Mouse (Mus musculus) E14TG2a.4 (cell line): ENCODE measurements around the gene Apba1.

Source experiments
- H3K27me3 ChIP-seq: 2 replicates; pipeline ENCODE4 v1.6.1; 2014; ENCODE audit warnings: low read length, control low read depth; ENCODE audit not compliant: insufficient read depth
- H3K36me3 ChIP-seq: 2 replicates; pipeline ENCODE4 v1.6.1; 2014; ENCODE audit warnings: low read length, control low read depth; ENCODE audit not compliant: insufficient read depth
- H3K4me1 ChIP-seq: replicated peaks from 2 replicates; pipeline ENCODE4 v1.6.1; 2014; ENCODE audit warnings: low read depth, low read length, control low read depth
- H3K4me3 ChIP-seq: replicated peaks from 2 replicates; pipeline ENCODE4 v1.5.1; 2014; ENCODE audit warnings: mild to moderate bottlenecking, low read length
- H3K9me3 ChIP-seq: 2 replicates; pipeline ENCODE4 v1.6.1; 2014; ENCODE audit warnings: low read length, control low read depth
- CTCF ChIP-seq: conservative IDR thresholded peaks from 2 replicates; pipeline ENCODE4 v1.5.1; 2014; ENCODE audit warnings: low read length
- NANOG ChIP-seq: IDR thresholded peaks from 2 replicates; pipeline ENCODE4 v1.6.1; 2014; ENCODE audit warnings: borderline replicate concordance, low read length, mixed read lengths
- POU5F1 ChIP-seq: IDR thresholded peaks from 2 replicates; pipeline ENCODE4 v1.6.1; 2014; ENCODE audit warnings: low read length, borderline replicate concordance

Apba1 gene

DNA sequence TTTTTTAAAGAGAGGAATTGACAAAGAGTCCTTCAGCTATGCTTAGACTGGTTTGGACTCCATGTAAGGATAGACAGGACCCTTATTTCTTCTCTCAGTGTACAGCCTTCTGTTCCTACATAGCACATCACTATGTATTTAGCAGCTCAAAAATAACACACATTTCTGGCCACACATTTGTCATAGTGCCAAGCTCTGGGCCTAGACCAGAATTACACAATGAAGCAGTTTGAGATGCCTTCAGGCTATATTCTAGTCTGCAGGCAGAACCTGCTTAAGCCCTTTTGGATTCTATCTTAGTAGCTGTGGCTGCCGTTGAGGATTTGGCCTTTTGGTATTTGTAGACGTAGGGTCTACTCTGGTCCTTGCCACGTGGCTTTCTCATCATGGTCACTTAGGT lies 35.8 kb downstream of the Apba1 start:
- TF ChIP-seq POU5F1 = no peak
- no peak for TF ChIP-seq NANOG
- TF ChIP-seq CTCF = no peak
- Histone ChIP-seq H3K9me3 (no peaks in the 10 kb centered on the region), H3K27me3 (no peaks in the 10 kb centered on the region; the same call in 1 of the 2 replicates), H3K36me3 (no peaks in the 10 kb centered on the region), H3K4me3 (no peak overlapping the region), H3K4me1 (no peaks in the 10 kb centered on the region)

DNA sequence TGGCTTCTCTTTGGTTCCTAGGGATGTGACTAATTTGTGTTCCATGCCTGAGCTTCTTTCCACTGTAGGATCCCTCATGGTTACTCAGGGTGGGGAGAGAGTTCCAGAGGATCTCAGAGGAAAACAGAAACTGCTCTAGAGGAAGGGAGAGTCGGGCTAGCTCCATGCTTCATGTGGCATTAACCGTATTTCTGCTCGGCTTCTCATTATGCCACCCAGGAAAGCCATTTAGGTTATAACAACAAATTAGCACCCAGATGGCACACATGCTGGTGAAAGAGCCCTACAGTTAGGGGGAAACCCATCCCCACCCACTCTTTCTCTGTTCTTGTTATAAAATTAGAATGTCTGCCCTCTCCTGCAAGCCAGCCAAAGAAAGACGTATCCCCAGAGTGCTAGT lies 36.5 kb downstream of the Apba1 start:
- TF ChIP-seq POU5F1 (no peak), NANOG (no peak), CTCF (no peak)
- Histone ChIP-seq H3K27me3 (no peaks in the 10 kb centered on the region; the same call in 1 of the 2 replicates), H3K4me3 (no peak overlapping the region), H3K9me3 (no peaks in the 10 kb centered on the region), H3K4me1 (no peaks in the 10 kb centered on the region), H3K36me3 (no peaks in the 10 kb centered on the region)

DNA sequence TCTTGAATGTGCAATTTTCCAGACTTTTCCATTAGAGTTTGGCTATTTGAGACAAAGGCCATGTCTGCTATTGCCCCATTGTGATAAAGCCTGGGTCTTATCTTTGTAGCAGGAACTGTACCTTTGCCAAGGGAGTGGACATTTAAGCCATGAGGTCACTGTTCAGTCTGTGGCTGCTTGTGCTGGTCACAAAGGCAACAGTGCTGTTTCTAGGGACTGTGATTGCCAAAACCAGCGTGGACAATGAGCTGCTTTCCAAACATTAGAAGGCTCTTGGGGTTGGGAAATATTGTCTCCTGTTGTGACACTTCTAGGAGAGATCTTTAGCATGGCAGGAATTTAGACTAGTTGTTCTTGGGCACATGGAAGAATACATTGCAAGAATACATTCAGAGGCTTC lies 42.5 kb downstream of the Apba1 start:
- Histone ChIP-seq H3K9me3 (no peaks in the 10 kb centered on the region), H3K27me3 (no peaks in the 10 kb centered on the region; the same call in 1 of the 2 replicates), H3K4me1 (no peaks in the 10 kb centered on the region), H3K4me3 (no peak overlapping the region), H3K36me3 (no peaks in the 10 kb centered on the region)
- TF ChIP-seq NANOG = no peak
- no peak for TF ChIP-seq POU5F1
- no peak for TF ChIP-seq CTCF

DNA sequence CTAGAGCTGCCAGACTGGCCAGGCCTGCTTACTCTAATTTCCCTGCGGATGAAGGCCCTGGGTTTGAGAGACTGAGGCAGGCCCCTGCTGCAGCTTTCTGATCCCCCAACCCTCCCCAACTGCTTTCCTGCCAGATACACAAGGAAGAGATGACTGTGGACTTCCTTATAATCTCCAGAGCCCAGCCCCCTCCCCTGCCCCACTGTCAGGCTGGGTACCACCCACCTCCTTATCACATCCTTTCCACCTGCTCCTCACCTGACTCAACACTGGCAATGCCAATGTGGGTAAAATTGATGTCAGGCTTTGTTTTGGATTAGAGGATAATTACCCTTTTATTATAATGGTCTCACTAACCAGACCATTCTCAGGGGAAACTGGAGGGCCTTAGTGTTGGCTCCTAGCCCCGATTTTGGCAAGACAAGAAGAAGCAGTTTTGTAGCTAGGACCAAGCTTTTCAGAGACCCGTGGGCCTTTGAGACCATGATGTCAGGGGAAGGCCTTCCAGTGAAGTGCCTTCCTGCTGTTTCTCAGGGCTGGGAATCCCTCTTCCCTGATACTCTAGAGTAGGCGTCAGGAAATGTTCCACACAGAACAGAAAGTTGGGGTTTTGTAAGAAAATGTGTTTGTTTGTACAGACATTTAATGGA lies 44.7 kb downstream of the Apba1 start:
- Histone ChIP-seq H3K4me1 (no peaks in the 10 kb centered on the region), H3K9me3 (no peaks in the 10 kb centered on the region), H3K27me3 (no peaks in the 10 kb centered on the region), H3K36me3 (no peaks in the 10 kb centered on the region), H3K4me3 (no peak overlapping the region)
- no peak for TF ChIP-seq POU5F1
- TF ChIP-seq CTCF = no peak
- TF ChIP-seq NANOG = no peak

DNA sequence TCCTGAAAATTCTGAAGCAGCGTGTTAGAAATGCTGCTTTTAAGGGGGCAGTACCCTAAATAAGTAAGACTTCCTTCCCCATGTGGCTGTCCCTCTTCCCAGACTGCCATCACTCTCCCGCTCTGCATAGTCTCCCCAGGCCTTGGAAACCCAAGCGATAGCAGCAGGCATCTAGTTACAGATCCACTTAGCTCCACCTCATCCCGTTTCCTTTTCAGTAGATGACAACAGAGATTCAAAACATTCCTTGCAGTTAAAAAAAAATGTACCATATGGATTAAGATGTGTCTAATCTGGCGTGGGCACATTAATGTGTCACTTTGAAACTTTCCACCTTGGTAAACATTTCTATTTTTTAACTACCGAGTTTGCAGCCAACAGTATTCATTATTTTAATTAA lies 48.1 kb downstream of the Apba1 start:
- H3K4me3 ChIP-seq = no peak overlapping the region
- TF ChIP-seq CTCF = no peak
- no peak for TF ChIP-seq NANOG
- TF ChIP-seq POU5F1 = no peak
- no peaks in the 10 kb centered on the region for H3K4me1 ChIP-seq

DNA sequence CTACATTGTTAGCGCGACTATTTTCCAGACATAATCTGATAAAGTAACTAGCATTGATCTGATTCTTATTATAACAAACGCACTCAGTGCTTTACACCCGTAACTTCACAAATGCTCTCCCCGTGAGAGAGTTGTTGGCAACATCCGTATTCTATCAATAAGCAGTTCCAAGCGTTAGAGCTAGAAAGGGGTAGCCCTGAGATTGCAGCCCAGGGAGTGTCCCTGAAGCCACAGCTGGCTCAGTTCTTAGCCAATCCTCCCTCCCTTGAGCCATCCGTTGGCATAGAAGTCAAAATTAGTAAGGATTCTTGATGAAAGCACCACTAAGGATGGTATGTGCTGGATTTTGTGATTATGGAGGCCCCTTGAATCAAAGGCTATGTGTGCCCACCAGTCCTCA lies 48.7 kb downstream of the Apba1 start:
- no peaks in the 10 kb centered on the region for H3K4me1 ChIP-seq
- no peak for TF ChIP-seq CTCF
- no peak for TF ChIP-seq POU5F1
- no peak for TF ChIP-seq NANOG
- no peaks in the 10 kb centered on the region for H3K9me3 ChIP-seq
- no peaks in the 10 kb centered on the region for H3K27me3 ChIP-seq
- no peaks in the 10 kb centered on the region for H3K36me3 ChIP-seq
- H3K4me3 ChIP-seq = no peak overlapping the region

More for the DNA sequence above, 48.1 kb downstream of the Apba1 start:
- Histone ChIP-seq H3K9me3 (no peaks in the 10 kb centered on the region), H3K36me3 (no peaks in the 10 kb centered on the region), H3K27me3 (no peaks in the 10 kb centered on the region)

DNA sequence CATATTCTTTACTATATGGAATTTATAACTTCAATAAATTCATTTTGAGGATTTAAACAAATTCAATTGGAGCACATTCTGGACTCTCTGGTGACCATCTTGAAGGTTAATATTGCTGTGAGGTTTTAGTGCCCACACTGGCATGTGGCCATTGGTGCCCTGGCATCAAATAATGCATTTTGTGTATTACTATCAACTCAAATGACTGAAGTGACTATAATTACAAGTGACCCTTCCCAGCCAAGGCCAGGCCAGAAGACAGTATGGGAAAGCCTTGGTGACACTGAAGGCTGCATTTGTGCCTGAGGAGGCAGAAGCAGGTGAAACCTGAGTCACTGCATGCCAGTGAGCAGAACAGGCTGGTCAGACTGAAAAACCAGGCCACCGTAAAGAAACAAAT lies 50.5 kb downstream of the Apba1 start:
- Histone ChIP-seq H3K4me1 (no peaks in the 10 kb centered on the region), H3K9me3 (no peaks in the 10 kb centered on the region), H3K36me3 (no peaks in the 10 kb centered on the region), H3K4me3 (no peak overlapping the region), H3K27me3 (no peaks in the 10 kb centered on the region)
- TF ChIP-seq CTCF (no peak), POU5F1 (no peak), NANOG (no peak)

DNA sequence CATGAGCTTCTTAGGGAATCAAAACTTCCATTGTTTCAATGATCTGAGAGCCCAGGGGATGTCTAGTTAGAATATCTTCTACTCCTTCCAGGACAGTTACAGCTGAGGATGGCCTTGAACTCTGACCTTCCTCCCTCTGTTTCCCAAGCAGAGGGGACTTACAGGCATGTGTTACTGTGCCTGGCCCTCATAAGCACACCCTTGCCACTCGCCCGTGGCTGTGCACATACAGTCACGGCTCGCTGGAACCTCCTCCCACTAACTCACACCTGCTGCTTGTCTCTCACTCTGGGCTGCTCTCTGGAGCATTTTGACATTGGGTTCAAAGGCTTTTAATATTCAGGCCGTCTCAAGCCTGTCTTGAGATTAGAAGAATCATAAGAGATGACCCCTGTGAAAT lies 51.8 kb downstream of the Apba1 start:
- Histone ChIP-seq H3K4me3 (no peak overlapping the region), H3K9me3 (no peaks in the 10 kb centered on the region), H3K4me1 (no peaks in the 10 kb centered on the region), H3K36me3 (no peaks in the 10 kb centered on the region), H3K27me3 (no peaks in the 10 kb centered on the region)
- no peak for TF ChIP-seq CTCF
- TF ChIP-seq NANOG = no peak
- no peak for TF ChIP-seq POU5F1

DNA sequence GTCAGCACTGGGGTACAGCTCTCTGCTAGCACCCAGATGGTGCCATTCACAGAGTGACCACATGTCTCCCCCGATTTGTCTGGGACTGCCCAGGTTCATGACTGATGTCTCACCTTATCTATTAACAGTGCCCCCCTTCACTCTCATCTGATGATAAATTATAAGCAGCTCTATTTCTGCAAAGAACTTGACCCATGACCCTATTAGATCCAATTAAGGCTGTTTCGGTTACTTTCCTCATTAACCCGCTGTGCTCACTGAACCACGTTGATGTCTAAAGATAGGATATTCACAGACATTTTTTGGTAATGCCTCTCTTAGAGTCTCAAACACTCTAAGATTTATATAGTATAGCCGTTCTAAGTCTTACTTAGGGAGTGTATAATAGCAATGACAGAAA lies 52.3 kb downstream of the Apba1 start:
- H3K4me1 ChIP-seq = no peaks in the 10 kb centered on the region
- H3K27me3 ChIP-seq = 0 out of 2 replicates have a peak, but pooled peaks cover 3% of the 10 kb centered on the region
- H3K4me3 ChIP-seq = no peak overlapping the region
- H3K9me3 ChIP-seq = no peaks in the 10 kb centered on the region
- TF ChIP-seq NANOG (no peak), POU5F1 (no peak), CTCF (no peak)
- H3K36me3 ChIP-seq = no peaks in the 10 kb centered on the region
